Mouse (Mus musculus) hindbrain, embryonic 10.5 days (tissue): ENCODE measurements around the gene Galntl6. TPM values are rescaled to one million over a fixed set of nuclear protein-coding genes. Genes with fewer than 3 reads are reported as not detected.

Source experiments
- DNase-seq: peaks from one replicate; pipeline ENCODE4 v3.0.0-alpha.2; 2017; ENCODE audit warnings: low spot score
- H3K27ac ChIP-seq: fragments of 300-500 bp; sonication (generic); 2 replicates; pipeline ENCODE4 v1.5.1; 2016; ENCODE audit warnings: mild to moderate bottlenecking, moderate library complexity
- H3K27me3 ChIP-seq: fragments of 300-500 bp; sonication (generic); 2 replicates; pipeline ENCODE4 v1.6.1; 2016; ENCODE audit warnings: mild to moderate bottlenecking; ENCODE audit not compliant: poor library complexity, insufficient read depth, severe bottlenecking
- H3K36me3 ChIP-seq: fragments of 300-500 bp; sonication (generic); 2 replicates; pipeline ENCODE4 v1.6.1; 2016; ENCODE audit warnings: mild to moderate bottlenecking, moderate library complexity
- H3K4me1 ChIP-seq: fragments of 300-500 bp; sonication (generic); replicated peaks from 2 replicates; pipeline ENCODE4 v1.6.1; 2016; ENCODE audit warnings: mild to moderate bottlenecking
- H3K4me3 ChIP-seq: fragments of 300-500 bp; sonication (generic); 2 replicates; pipeline ENCODE4 v1.5.1; 2016; ENCODE audit warnings: mild to moderate bottlenecking, moderate library complexity
- H3K9me3 ChIP-seq: fragments of 300-500 bp; sonication (generic); 2 replicates; pipeline ENCODE4 v1.6.1; 2016; ENCODE audit warnings: mild to moderate bottlenecking, moderate library complexity
- WGBS: fragments of 180-500 bp; shearing (Covaris S2); methylation state at CpG from one replicate; pipeline ENCODE4 v1.1.7; 2016; 5-methylcytosine and 5-hydroxymethylcytosine counted together
- polyA plus RNA-seq: library from polyadenylated mRNA; unstranded; fragments of >200 nt; fragmentation: Nextera tagmentation; extraction: Ambion mirVana; gene quantifications from 2 replicates; pipeline ENCODE4 v1.2.1, GENCODE M21; 2016

Galntl6 gene
- polyA plus RNA-seq, 1 experiment from 2014 or later, result 1.3 TPM

GRCm38 (mm10) chr8:58372389-58372788, 540.1 kb downstream of the Galntl6 start:
- Histone ChIP-seq H3K9me3 (no peaks in the 10 kb centered on the region), H3K27me3 (no peaks in the 10 kb centered on the region), H3K4me1 (no peaks in the 10 kb centered on the region), H3K36me3 (no peaks in the 10 kb centered on the region), H3K27ac (no peak overlapping the region), H3K4me3 (no peak overlapping the region)
- DNase-seq, result no peak
- WGBS, result 85% methylated on average over 2 of the region's 2 CpGs

- Histone ChIP-seq H3K9me3 (no peaks in the 10 kb centered on the region), H3K27me3 (no peaks in the 10 kb centered on the region), H3K4me1 (no peaks in the 10 kb centered on the region), H3K4me3 (no peak overlapping the region), H3K36me3 (no peaks in the 10 kb centered on the region), H3K27ac (no peak overlapping the region)
- 74% methylated on average over 10 of the region's 10 CpGs for WGBS
- DNase-seq, result no peak
Measured at GRCm38 (mm10) chr8:58371979-58372378, 540.5 kb downstream of the Galntl6 start.

DNA sequence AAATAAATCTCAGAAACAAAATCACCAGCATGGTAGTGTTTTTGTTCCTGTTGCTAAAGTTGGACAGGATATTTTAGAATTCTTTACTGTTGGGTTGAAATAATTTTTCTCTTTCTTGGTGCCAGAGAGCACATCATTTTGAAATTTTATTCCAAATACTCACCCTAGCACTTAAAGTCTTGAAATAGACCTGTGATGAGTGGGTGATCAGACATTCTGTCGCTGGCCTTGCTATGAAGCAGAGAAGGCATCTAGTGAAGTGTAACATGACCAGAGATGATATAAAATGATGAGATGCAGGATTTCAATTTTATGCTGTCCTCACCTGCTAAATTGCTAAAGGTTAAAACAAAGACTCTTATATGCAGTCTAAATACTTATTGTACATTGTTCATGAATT, 581.3 kb downstream of the Galntl6 start:
- H3K4me1 ChIP-seq, result no peaks in the 10 kb centered on the region
- no peaks in the 10 kb centered on the region for H3K27me3 ChIP-seq
- no peak overlapping the region for H3K27ac ChIP-seq
- no peak overlapping the region for H3K4me3 ChIP-seq
- 75% methylated on average over 1 of the region's 1 CpGs for WGBS
- H3K36me3 ChIP-seq, result no peaks in the 10 kb centered on the region
- DNase-seq, result no peak
- no peaks in the 10 kb centered on the region for H3K9me3 ChIP-seq

DNA sequence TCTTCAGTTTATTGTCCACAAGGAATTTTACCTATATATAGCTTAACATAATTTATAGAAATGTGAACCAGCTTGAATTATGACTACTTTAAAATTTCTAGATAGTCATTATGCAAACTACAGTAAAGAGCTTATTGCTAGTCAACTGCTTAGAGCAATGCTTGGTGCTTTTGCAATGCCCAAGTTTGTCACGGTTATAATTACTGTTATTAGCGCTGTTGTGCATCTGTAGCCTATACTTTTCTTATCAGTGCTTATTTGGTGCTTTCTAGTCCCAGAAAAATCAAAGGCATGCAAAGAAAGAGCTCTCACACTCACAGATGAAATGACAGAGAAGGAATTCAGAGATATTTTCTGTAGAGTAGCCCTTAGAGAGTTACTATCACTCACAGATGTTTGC, 599.0 kb downstream of the Galntl6 start:
- WGBS, result 87% methylated on average over 2 of the region's 2 CpGs
- H3K36me3 ChIP-seq, result no peaks in the 10 kb centered on the region

DNA sequence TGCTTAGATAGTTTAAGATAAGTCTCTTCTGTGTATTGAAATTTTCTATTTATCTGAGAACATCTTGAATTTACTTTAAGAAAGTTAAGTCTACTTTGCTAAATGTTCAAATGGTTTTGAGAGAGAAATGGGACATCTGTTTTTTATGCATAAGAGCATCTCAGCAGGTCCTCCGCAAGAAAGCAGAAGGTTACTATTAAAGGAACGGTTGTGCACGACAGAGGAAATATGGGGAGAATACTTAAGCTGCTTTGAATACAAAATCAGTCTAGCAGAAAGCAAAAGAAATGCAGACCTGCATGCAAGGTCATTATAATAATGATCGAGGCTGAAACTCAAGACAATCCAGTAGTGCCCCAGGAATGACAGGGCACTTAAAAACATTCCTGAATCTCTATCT, 621.0 kb downstream of the Galntl6 start:
- H3K9me3 ChIP-seq, result no peaks in the 10 kb centered on the region
- H3K4me3 ChIP-seq, result no peak overlapping the region
- DNase-seq, result no peak
- 69% methylated on average over 4 of the region's 4 CpGs for WGBS
- H3K36me3 ChIP-seq, result no peaks in the 10 kb centered on the region
- H3K27me3 ChIP-seq, result no peaks in the 10 kb centered on the region
- no peak overlapping the region for H3K27ac ChIP-seq
- no peaks in the 10 kb centered on the region for H3K4me1 ChIP-seq

More for the DNA sequence above, 599.0 kb downstream of the Galntl6 start:
- no peak overlapping the region for H3K4me3 ChIP-seq
- H3K9me3 ChIP-seq, result no peaks in the 10 kb centered on the region
- no peaks in the 10 kb centered on the region for H3K4me1 ChIP-seq
- no peak overlapping the region for H3K27ac ChIP-seq
- no peak for DNase-seq
- H3K27me3 ChIP-seq, result no peaks in the 10 kb centered on the region

DNA sequence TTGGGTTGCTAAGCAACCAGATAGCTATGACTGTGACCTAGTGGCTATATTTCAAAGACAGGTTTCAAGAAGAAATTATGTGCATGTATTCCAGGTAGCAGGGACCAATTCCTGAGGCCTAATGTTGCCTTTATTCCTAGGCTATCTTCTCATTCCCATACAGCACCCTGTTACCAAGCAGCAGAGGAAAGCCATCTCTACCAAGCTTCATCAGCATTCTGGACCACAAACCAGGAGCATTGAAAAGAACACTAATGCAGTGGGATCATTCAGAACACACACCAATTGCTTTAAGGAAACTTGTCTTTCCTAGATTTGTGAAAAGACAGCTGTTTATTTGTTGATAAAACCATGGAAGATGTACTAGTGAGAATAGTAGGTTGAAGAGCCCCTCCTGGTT, 622.4 kb downstream of the Galntl6 start:
- Histone ChIP-seq H3K27me3 (no peaks in the 10 kb centered on the region), H3K36me3 (no peaks in the 10 kb centered on the region), H3K9me3 (no peaks in the 10 kb centered on the region), H3K4me3 (no peak overlapping the region), H3K27ac (no peak overlapping the region), H3K4me1 (no peaks in the 10 kb centered on the region)
- DNase-seq, result no peak

- WGBS, result 82% methylated on average over 2 of the region's 2 CpGs
- no peak overlapping the region for H3K27ac ChIP-seq
- no peaks in the 10 kb centered on the region for H3K9me3 ChIP-seq
- H3K4me1 ChIP-seq, result no peaks in the 10 kb centered on the region
- DNase-seq, result no peak
- no peaks in the 10 kb centered on the region for H3K27me3 ChIP-seq
- no peak overlapping the region for H3K4me3 ChIP-seq
- H3K36me3 ChIP-seq, result no peaks in the 10 kb centered on the region
Measured at GRCm38 (mm10) chr8:58265485-58265884, 647.0 kb downstream of the Galntl6 start.

GRCm38 (mm10) chr8:58258577-58259315, 653.7 kb downstream of the Galntl6 start:
- DNase-seq, result no peak
- H3K9me3 ChIP-seq, result no peaks in the 10 kb centered on the region
- H3K4me3 ChIP-seq, result no peak overlapping the region
- WGBS, result 78% methylated on average over 2 of the region's 2 CpGs
- H3K27me3 ChIP-seq, result no peaks in the 10 kb centered on the region
- H3K27ac ChIP-seq, result no peak overlapping the region
- no peaks in the 10 kb centered on the region for H3K36me3 ChIP-seq
- no peaks in the 10 kb centered on the region for H3K4me1 ChIP-seq

- H3K4me3 ChIP-seq, result no peak overlapping the region
Measured at GRCm38 (mm10) chr8:58253620-58254019, 658.8 kb downstream of the Galntl6 start.

GRCm38 (mm10) chr8:58244830-58245229, 667.6 kb downstream of the Galntl6 start:
- no peak for DNase-seq
- no peaks in the 10 kb centered on the region for H3K4me1 ChIP-seq
- 88% methylated on average over 3 of the region's 3 CpGs for WGBS

More at GRCm38 (mm10) chr8:58253620-58254019, 658.8 kb downstream of the Galntl6 start:
- H3K27ac ChIP-seq, result no peak overlapping the region
- H3K36me3 ChIP-seq, result no peaks in the 10 kb centered on the region
- 51% methylated on average over 1 of the region's 1 CpGs for WGBS
- H3K27me3 ChIP-seq, result no peaks in the 10 kb centered on the region
- H3K4me1 ChIP-seq, result no peaks in the 10 kb centered on the region
- DNase-seq, result no peak
- no peaks in the 10 kb centered on the region for H3K9me3 ChIP-seq

DNA sequence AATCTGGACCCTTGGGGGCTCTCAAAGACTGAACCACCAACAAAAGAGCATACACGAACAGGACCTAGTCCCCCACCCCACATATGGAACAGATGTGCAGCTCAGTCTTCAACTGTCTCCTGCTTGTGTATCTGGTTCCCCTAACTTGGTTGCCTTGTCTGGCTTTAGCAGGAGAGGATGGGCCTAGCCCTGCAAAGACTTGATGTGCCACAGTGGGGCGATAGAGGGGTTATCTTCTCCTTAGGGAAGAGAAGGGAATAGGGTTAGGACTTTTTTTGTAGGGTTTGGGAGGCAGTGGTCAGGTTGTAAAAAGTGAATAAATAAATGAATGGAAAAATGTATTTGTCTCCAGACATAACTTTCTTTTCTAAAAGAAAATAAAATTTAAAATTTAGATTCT, 678.2 kb downstream of the Galntl6 start:
- H3K9me3 ChIP-seq, result no peaks in the 10 kb centered on the region
- H3K4me1 ChIP-seq, result no peaks in the 10 kb centered on the region
- H3K27ac ChIP-seq, result no peak overlapping the region
- DNase-seq, result no peak
- H3K36me3 ChIP-seq, result no peaks in the 10 kb centered on the region
- WGBS, result 20% methylated on average over 2 of the region's 2 CpGs
- H3K27me3 ChIP-seq, result no peaks in the 10 kb centered on the region
- no peak overlapping the region for H3K4me3 ChIP-seq

More at GRCm38 (mm10) chr8:58244830-58245229, 667.6 kb downstream of the Galntl6 start:
- Histone ChIP-seq H3K9me3 (no peaks in the 10 kb centered on the region), H3K27me3 (no peaks in the 10 kb centered on the region), H3K27ac (no peak overlapping the region), H3K36me3 (no peaks in the 10 kb centered on the region), H3K4me3 (no peak overlapping the region)

DNA sequence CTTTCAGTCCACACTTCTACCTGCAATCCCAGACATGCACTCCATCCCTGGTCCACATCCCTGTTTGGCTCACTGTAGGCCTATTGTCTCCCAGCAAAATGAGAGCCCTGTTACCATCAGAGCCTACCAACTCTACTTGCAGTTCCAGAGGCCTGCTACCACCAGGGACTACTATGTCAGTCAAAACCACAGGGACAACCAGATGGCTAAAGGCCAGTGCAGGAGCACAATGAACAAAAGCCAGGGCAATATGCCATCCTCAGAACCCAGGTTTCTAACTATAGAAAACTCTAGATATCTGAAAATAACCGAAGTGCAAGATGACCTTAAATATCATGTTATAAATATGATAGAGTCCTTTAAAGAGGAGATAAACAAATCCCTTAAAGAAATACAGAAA, 683.7 kb downstream of the Galntl6 start:
- no peak overlapping the region for H3K27ac ChIP-seq
- DNase-seq, result no peak
- no peaks in the 10 kb centered on the region for H3K9me3 ChIP-seq
- H3K4me1 ChIP-seq, result no peaks in the 10 kb centered on the region
- H3K36me3 ChIP-seq, result no peaks in the 10 kb centered on the region
- no peaks in the 10 kb centered on the region for H3K27me3 ChIP-seq
- H3K4me3 ChIP-seq, result no peak overlapping the region
- 89% methylated on average over 1 of the region's 1 CpGs for WGBS

DNA sequence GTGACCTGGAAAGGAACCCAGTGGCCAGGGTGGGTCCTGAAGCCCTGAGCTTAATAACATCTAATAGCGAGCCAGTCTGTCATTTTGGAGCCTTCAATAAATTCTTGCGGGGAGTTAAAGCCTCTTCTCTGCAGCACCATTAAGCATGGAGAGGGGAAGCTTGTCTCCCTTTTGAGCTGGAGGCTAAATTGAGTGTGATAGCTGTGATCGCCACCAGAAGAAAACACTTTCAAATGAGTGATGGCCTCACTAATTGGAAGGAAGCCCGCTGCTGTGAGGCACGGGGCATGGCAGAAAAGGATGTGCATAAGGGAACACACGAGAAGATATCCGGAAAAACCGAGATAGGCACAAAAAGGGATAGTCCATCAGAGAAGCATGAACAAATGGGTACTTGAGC, 694.6 kb downstream of the Galntl6 start:
- Histone ChIP-seq H3K27me3 (no peaks in the 10 kb centered on the region), H3K27ac (no peak overlapping the region), H3K9me3 (no peaks in the 10 kb centered on the region), H3K4me1 (no peaks in the 10 kb centered on the region), H3K4me3 (no peak overlapping the region), H3K36me3 (no peaks in the 10 kb centered on the region)
- DNase-seq, result no peak
- WGBS, result 86% methylated on average over 8 of the region's 8 CpGs

- no peak for DNase-seq
- H3K9me3 ChIP-seq, result no peaks in the 10 kb centered on the region
- no peaks in the 10 kb centered on the region for H3K27me3 ChIP-seq
- 89% methylated on average over 1 of the region's 1 CpGs for WGBS
- H3K4me3 ChIP-seq, result no peak overlapping the region
- H3K4me1 ChIP-seq, result no peaks in the 10 kb centered on the region
- H3K27ac ChIP-seq, result no peak overlapping the region
- H3K36me3 ChIP-seq, result no peaks in the 10 kb centered on the region
Measured at GRCm38 (mm10) chr8:58189694-58190093, 722.7 kb downstream of the Galntl6 start.
